Mouse (Mus musculus) small intestine, adult 2 months (tissue): ENCODE measurements around the gene Itga5.

Source experiments
- CTCF ChIP-seq: fragments of 200-500 bp; IDR thresholded peaks from 2 replicates; pipeline ENCODE4 v1.5.1; 2012; ENCODE audit warnings: low read depth, mild to moderate bottlenecking, control low read depth, inconsistent platforms, low read length, moderate library complexity, mixed read lengths; ENCODE audit not compliant: insufficient replicate concordance, insufficient read length; ENCODE audit errors: extremely low read depth
- POLR2A ChIP-seq: fragments of 200-500 bp; IDR thresholded peaks from 2 replicates; pipeline ENCODE4 v1.6.1; 2012; ENCODE audit warnings: low read depth, mild to moderate bottlenecking, control low read depth, inconsistent platforms, low read length, moderate library complexity

- TF ChIP-seq CTCF (no peak), POLR2A (no peak)
Measured at GRCm38 (mm10) chr15:103364761-103365160, 1.8 kb downstream of the Itga5 start.
